Mouse (Mus musculus) yolk sac, embryonic 10.5 days (tissue): ENCODE data around the gene Ccdc88b.
A peak's percentile ranks its signal among the peaks of the same experiment; 100 is the strongest.
"Not testable (repeated sequence)": the region's sequence is repeated elsewhere in the genome, so short reads cannot be mapped to it uniquely, and the experiment has no call there.

Experiments
- DNase-seq: peaks from one replicate; pipeline ENCODE4 v3.0.0-alpha.2; 2017; ENCODE audit warnings: low spot score

The Ccdc88b gene

GRCm38 (mm10) chr19:6858031-6858430 lies at the start of gene Ccdc88b:
Gene Ccdc88b (minus strand): TSS chr19:6858211.
- no peak for DNase-seq

- DNase-seq = no peak
Observed at GRCm38 (mm10) chr19:6907094-6907493, 49.1 kb upstream of the Ccdc88b start.

GRCm38 (mm10) chr19:6906199-6906598 lies 48.2 kb upstream of the Ccdc88b start:
- DNase-seq = no peak

GRCm38 (mm10) chr19:6905498-6906159 lies 47.6 kb upstream of the Ccdc88b start:
- no peak for DNase-seq

GRCm38 (mm10) chr19:6904846-6905245 lies 46.8 kb upstream of the Ccdc88b start:
- no peak for DNase-seq

GRCm38 (mm10) chr19:6903031-6903430 lies 45.0 kb upstream of the Ccdc88b start:
- DNase-seq = no peak

- DNase-seq = no peak
Observed at GRCm38 (mm10) chr19:6899641-6900040, 41.6 kb upstream of the Ccdc88b start.

- not testable (repeated sequence) for DNase-seq
Observed at GRCm38 (mm10) chr19:6895608-6896305, 37.7 kb upstream of the Ccdc88b start.

- DNase-seq = no peak
Observed at GRCm38 (mm10) chr19:6893731-6894451, 35.9 kb upstream of the Ccdc88b start.

GRCm38 (mm10) chr19:6892512-6892911 lies 34.5 kb upstream of the Ccdc88b start:
- DNase-seq = no peak

GRCm38 (mm10) chr19:6877965-6878364 lies 20.0 kb upstream of the Ccdc88b start:
- no peak for DNase-seq

GRCm38 (mm10) chr19:6876799-6877198 lies 18.8 kb upstream of the Ccdc88b start:
- DNase-seq = no peak

GRCm38 (mm10) chr19:6875834-6876233 lies 17.8 kb upstream of the Ccdc88b start:
- no peak for DNase-seq

- DNase-seq = no peak
Observed at GRCm38 (mm10) chr19:6874257-6874656, 16.2 kb upstream of the Ccdc88b start.

- DNase-seq = no peak
Observed at GRCm38 (mm10) chr19:6872701-6873100, 14.7 kb upstream of the Ccdc88b start.

GRCm38 (mm10) chr19:6871574-6872271 lies 13.7 kb upstream of the Ccdc88b start:
- DNase-seq = no peak

- DNase-seq = peak; percentile 46
Observed at GRCm38 (mm10) chr19:6869355-6869754, 11.3 kb upstream of the Ccdc88b start.

GRCm38 (mm10) chr19:6861451-6861850 lies 3.4 kb upstream of the Ccdc88b start:
- no peak for DNase-seq

GRCm38 (mm10) chr19:6860706-6861105 lies 2.7 kb upstream of the Ccdc88b start:
- DNase-seq = no peak

- no peak for DNase-seq
Observed at GRCm38 (mm10) chr19:6859971-6860370, 2.0 kb upstream of the Ccdc88b start.

- no peak for DNase-seq
Observed at GRCm38 (mm10) chr19:6859032-6859651, 1.1 kb upstream of the Ccdc88b start.
